Mouse (Mus musculus): ENCODE measurements at regions not wholly inside any gene's neighbourhood (a gene's known extent, or its start where the extent isn't known, plus 50 kb on each side); places are given as distances from the start of the nearest gene placed in this dataset.

DNA sequence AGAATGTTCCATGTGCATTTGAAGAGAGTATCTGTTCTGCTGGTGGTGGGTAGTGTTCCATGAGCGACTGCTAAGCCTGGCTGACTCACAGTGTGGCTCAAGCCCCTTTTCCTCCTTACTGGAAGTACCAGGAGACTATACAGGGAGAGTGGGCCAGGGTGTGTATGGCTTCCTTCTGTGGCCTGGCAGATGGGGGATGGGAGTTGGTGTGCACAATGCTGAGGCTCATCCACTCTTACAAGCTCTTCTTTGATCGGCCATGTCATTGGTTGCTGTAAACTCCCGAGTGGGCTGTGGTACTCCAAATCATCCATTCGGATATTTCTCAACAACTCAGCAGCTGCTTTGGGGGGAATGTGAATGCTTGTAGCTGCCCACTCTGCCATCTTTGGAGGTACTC is 150.2 kb downstream of the Slc38a4 start:
- TF ChIP-seq CTCF (IDR thresholded peaks at IDR 0.05; ENCODE audit: insufficient read depth, low read depth, low read length) (no peak), POLR2A (IDR thresholded peaks at IDR 0.05; ENCODE audit: insufficient read depth, low read depth, low read length) (no peak)

Measured in olfactory bulb, adult 2 months (tissue).